Mouse (Mus musculus) limb, embryonic 12.5 days (tissue): ENCODE measurements at regions not wholly inside any gene's neighbourhood (a gene's known extent, or its start where the extent isn't known, plus 50 kb on each side); places are given as distances from the start of the nearest gene placed in this dataset.

Experiments used
- ATAC-seq: fragments of 200-750 bp; cut with Nextera tagmentation; 2 replicates; pipeline ENCODE4 v1.8.0; 2017; ENCODE audit warnings: low read depth, moderate TSS enrichment; ENCODE audit not compliant: insufficient number of reproducible peaks, insufficient read depth, low FRiP score, low TSS enrichment
- H3K27ac ChIP-seq: fragments of 300-500 bp; sonication (generic); 2 replicates; pipeline ENCODE4 v1.5.1; 2016; ENCODE audit warnings: mild to moderate bottlenecking, moderate library complexity
- H3K27me3 ChIP-seq: fragments of 300-500 bp; sonication (generic); 2 replicates; pipeline ENCODE4 v1.6.1; 2016; ENCODE audit warnings: mild to moderate bottlenecking, moderate library complexity
- H3K36me3 ChIP-seq: fragments of 300-500 bp; sonication (generic); 2 replicates; pipeline ENCODE4 v1.6.1; 2016; ENCODE audit warnings: mild to moderate bottlenecking, moderate library complexity
- H3K4me1 ChIP-seq: fragments of 300-500 bp; sonication (generic); replicated peaks from 2 replicates; pipeline ENCODE4 v1.6.1; 2016
- H3K4me2 ChIP-seq: fragments of 300-500 bp; sonication (generic); 2 replicates; pipeline ENCODE4 v1.6.1; 2016; ENCODE audit warnings: mild to moderate bottlenecking, moderate library complexity
- H3K4me3 ChIP-seq: fragments of 300-500 bp; sonication (generic); replicated peaks from 2 replicates; pipeline ENCODE4 v1.5.1; 2016; ENCODE audit warnings: mild to moderate bottlenecking
- H3K9ac ChIP-seq: fragments of 300-500 bp; sonication (generic); replicated peaks from 2 replicates; pipeline ENCODE4 v1.6.1; 2016; ENCODE audit warnings: mild to moderate bottlenecking, moderate library complexity
- H3K9me3 ChIP-seq: fragments of 300-500 bp; sonication (generic); 2 replicates; pipeline ENCODE4 v1.6.1; 2016; ENCODE audit warnings: mild to moderate bottlenecking, moderate library complexity
- whole genome bisulfite sequencing: fragments of 180-500 bp; shearing (Covaris S2); methylation state at CpG from one replicate; pipeline ENCODE4 v1.1.7; 2016; 5-methylcytosine and 5-hydroxymethylcytosine counted together

GRCm38 (mm10) chr14:37296531-37296930 is 161.5 kb upstream of the Ghitm start:
- Histone ChIP-seq H3K4me3 (no peak overlapping the region), H3K27me3 (no peaks in the 10 kb centered on the region), H3K4me2 (no peak overlapping the region), H3K27ac (no peak overlapping the region), H3K36me3 (no peaks in the 10 kb centered on the region), H3K4me1 (peaks cover 3% of the 10 kb centered on the region; the same call in 1 of the 2 replicates), H3K9ac (no peak overlapping the region), H3K9me3 (no peaks in the 10 kb centered on the region)
- WGBS: 38% methylated on average over 1 of the region's 1 CpGs
- no peak for ATAC-seq

GRCm38 (mm10) chr14:37292084-37292860 is 157.2 kb upstream of the Ghitm start:
- H3K4me1 ChIP-seq: peaks cover 3% of the 10 kb centered on the region; the same call in 1 of the 2 replicates
- WGBS: 56% methylated on average over 4 of the region's 4 CpGs
- no peak overlapping the region for H3K4me2 ChIP-seq
- no peaks in the 10 kb centered on the region for H3K36me3 ChIP-seq
- H3K27ac ChIP-seq: no peak overlapping the region
- H3K9ac ChIP-seq: no peak overlapping the region
- no peaks in the 10 kb centered on the region for H3K9me3 ChIP-seq
- no peaks in the 10 kb centered on the region for H3K27me3 ChIP-seq
- no peak for ATAC-seq
- no peak overlapping the region for H3K4me3 ChIP-seq

GRCm38 (mm10) chr14:37284391-37284790 is 149.3 kb upstream of the Ghitm start:
- H3K27ac ChIP-seq: no peak overlapping the region
- no peaks in the 10 kb centered on the region for H3K27me3 ChIP-seq
- 62% methylated on average over 5 of the region's 5 CpGs for WGBS
- no peak overlapping the region for H3K4me3 ChIP-seq
- no peaks in the 10 kb centered on the region for H3K36me3 ChIP-seq
- no peak for ATAC-seq
- H3K4me1 ChIP-seq: no peaks in the 10 kb centered on the region
- H3K4me2 ChIP-seq: no peak overlapping the region
- no peaks in the 10 kb centered on the region for H3K9me3 ChIP-seq
- H3K9ac ChIP-seq: no peak overlapping the region

GRCm38 (mm10) chr14:37279356-37279755 is 144.3 kb upstream of the Ghitm start:
- H3K4me2 ChIP-seq: no peak overlapping the region
- H3K9ac ChIP-seq: no peak overlapping the region
- 79% methylated on average over 2 of the region's 2 CpGs for WGBS
- no peaks in the 10 kb centered on the region for H3K4me1 ChIP-seq
- no peak overlapping the region for H3K27ac ChIP-seq
- H3K27me3 ChIP-seq: no peaks in the 10 kb centered on the region
- no peaks in the 10 kb centered on the region for H3K9me3 ChIP-seq
- ATAC-seq: no peak
- H3K36me3 ChIP-seq: no peaks in the 10 kb centered on the region
- no peak overlapping the region for H3K4me3 ChIP-seq

- ATAC-seq: no peak
- no peaks in the 10 kb centered on the region for H3K36me3 ChIP-seq
- H3K4me2 ChIP-seq: no peak overlapping the region
- H3K9me3 ChIP-seq: no peaks in the 10 kb centered on the region
- WGBS: 64% methylated on average over 7 of the region's 7 CpGs
- H3K9ac ChIP-seq: no peak overlapping the region
- H3K27me3 ChIP-seq: no peaks in the 10 kb centered on the region
- no peak overlapping the region for H3K4me3 ChIP-seq
- H3K4me1 ChIP-seq: no peaks in the 10 kb centered on the region
- no peak overlapping the region for H3K27ac ChIP-seq
Observed at GRCm38 (mm10) chr14:37276728-37277695, 141.9 kb upstream of the Ghitm start.

GRCm38 (mm10) chr14:37272063-37272462 is 137.0 kb upstream of the Ghitm start:
- Histone ChIP-seq H3K4me2 (no peak overlapping the region), H3K36me3 (no peaks in the 10 kb centered on the region), H3K27me3 (no peaks in the 10 kb centered on the region), H3K4me3 (no peak overlapping the region), H3K27ac (no peak overlapping the region), H3K9ac (no peak overlapping the region), H3K4me1 (no peaks in the 10 kb centered on the region), H3K9me3 (no peaks in the 10 kb centered on the region)
- WGBS: 76% methylated on average over 2 of the region's 2 CpGs
- no peak for ATAC-seq

GRCm38 (mm10) chr14:37271015-37271933 is 136.2 kb upstream of the Ghitm start:
- peak; percentile 26; the same call in 1 of the 2 replicates for ATAC-seq
- Histone ChIP-seq H3K27me3 (no peaks in the 10 kb centered on the region), H3K4me1 (no peaks in the 10 kb centered on the region), H3K9ac (no peak overlapping the region), H3K27ac (0 out of 2 replicates have a peak overlapping the region, but pooled peaks have one; percentile 17), H3K4me3 (no peak overlapping the region), H3K4me2 (no peak overlapping the region), H3K9me3 (no peaks in the 10 kb centered on the region), H3K36me3 (no peaks in the 10 kb centered on the region)
- 40% methylated on average over 6 of the region's 6 CpGs for WGBS

- H3K4me2 ChIP-seq: no peak overlapping the region
- no peak overlapping the region for H3K4me3 ChIP-seq
- H3K27ac ChIP-seq: no peak overlapping the region
- no peak overlapping the region for H3K9ac ChIP-seq
- H3K27me3 ChIP-seq: no peaks in the 10 kb centered on the region
- H3K4me1 ChIP-seq: no peaks in the 10 kb centered on the region
- ATAC-seq: no peak
- no peaks in the 10 kb centered on the region for H3K36me3 ChIP-seq
- 77% methylated on average over 2 of the region's 2 CpGs for WGBS
- no peaks in the 10 kb centered on the region for H3K9me3 ChIP-seq
Observed at GRCm38 (mm10) chr14:37269920-37270319, 134.8 kb upstream of the Ghitm start.

GRCm38 (mm10) chr14:37238632-37239032 is 103.6 kb upstream of the Ghitm start:
- Histone ChIP-seq H3K36me3 (no peaks in the 10 kb centered on the region), H3K9me3 (no peaks in the 10 kb centered on the region), H3K4me2 (no peak overlapping the region), H3K4me1 (no peaks in the 10 kb centered on the region), H3K27ac (no peak overlapping the region), H3K27me3 (no peaks in the 10 kb centered on the region), H3K9ac (no peak overlapping the region), H3K4me3 (no peak overlapping the region)
- no peak for ATAC-seq
- WGBS: 43% methylated on average over 4 of the region's 4 CpGs

- no peak for ATAC-seq
- Histone ChIP-seq H3K4me3 (no peak overlapping the region), H3K27me3 (no peaks in the 10 kb centered on the region), H3K9me3 (no peaks in the 10 kb centered on the region), H3K4me2 (no peak overlapping the region), H3K27ac (no peak overlapping the region), H3K9ac (no peak overlapping the region), H3K4me1 (no peaks in the 10 kb centered on the region), H3K36me3 (no peaks in the 10 kb centered on the region)
- whole genome bisulfite sequencing: 83% methylated on average over 5 of the region's 5 CpGs
Observed at GRCm38 (mm10) chr14:37237191-37237590, 102.1 kb upstream of the Ghitm start.
